Mouse (Mus musculus): ENCODE measurements around the gene Tanc2.

DNA sequence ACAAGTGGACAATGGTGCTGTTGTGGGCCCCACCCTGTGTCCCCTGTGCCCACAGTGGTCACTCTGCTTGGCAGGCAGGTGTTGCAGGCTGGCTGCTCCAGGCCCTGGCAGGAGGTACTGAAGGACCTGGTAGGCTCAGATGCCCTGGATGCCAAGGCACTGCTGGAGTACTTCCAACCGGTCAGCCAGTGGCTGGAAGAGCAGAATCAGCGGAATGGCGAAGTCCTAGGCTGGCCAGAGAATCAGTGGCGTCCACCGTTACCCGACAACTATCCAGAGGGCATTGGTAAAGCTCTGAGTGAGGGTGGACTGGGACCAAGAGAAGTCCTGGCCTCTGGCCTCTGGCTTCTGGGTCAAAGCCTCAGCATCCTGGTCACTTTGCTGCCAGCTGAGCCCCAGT, 384.8 kb downstream of the Tanc2 start:
- TF ChIP-seq ZNF384 (IDR thresholded peaks at IDR 0.05; ENCODE audit: low read depth, low read length) (no peak), NELFE (IDR thresholded peaks at IDR 0.05; ENCODE audit: low read depth, low read length) (no peak), CTCF (IDR thresholded peaks at IDR 0.05 in 2 of 3, conservative IDR thresholded peaks at IDR 0.05 in 1 of 3; ENCODE audit: control insufficient read depth in 1 of 3, insufficient read depth in 1 of 3, low read depth in 2 of 3, low read length in 3 of 3, poor library complexity in 1 of 3, severe bottlenecking in 1 of 3) (no peak), ETS1 (IDR thresholded peaks at IDR 0.05; ENCODE audit: low read depth, low read length) (no peak), TAL1 (IDR thresholded peaks at IDR 0.05; ENCODE audit: low read length) (no peak), POLR2A (IDR thresholded peaks at IDR 0.05; ENCODE audit: control insufficient read depth in 1 of 2, insufficient read depth in 1 of 2, low read depth in 1 of 2, low read length in 2 of 2, poor library complexity in 1 of 2) (no peak), EP300 (IDR thresholded peaks at IDR 0.05; ENCODE audit: low read depth in 1 of 2, low read length in 2 of 2) (no peak)

All from MEL (cell line).